ENCODE assay signal across 8 mouse cellular contexts in the genomic region with DNA sequence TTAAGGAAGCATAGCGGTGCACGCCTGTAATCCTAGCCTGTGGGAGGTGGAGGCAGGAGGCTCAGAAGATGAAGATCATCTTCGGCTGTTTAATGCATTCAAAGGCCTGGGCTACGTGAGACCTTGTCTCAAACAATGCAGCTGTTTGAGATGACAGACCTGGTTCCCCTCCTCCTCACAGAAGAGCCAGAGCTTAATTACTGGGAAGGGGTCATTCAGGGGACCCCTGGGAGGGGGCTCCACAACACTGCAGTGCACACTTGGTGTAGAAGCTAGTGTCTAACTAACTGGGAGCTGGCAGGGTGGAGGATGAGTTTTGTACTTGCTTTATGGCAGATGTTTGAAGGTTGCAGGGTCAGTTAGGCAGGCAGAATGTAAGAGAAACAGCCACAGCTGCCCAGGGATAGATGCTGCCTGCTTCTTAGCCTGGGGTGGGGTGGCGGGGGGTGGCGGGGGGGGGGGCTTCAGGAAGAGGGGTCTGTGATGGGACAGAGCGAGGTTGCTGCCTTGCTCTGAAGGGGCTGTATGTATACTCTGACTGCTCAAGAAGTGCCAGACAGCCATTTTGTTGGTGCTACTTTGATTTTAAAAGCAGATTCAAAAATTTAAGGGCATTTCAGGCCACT. TPM values are rescaled to one million over a fixed set of nuclear protein-coding genes. Genes with fewer than 3 reads are reported as not detected.
A peak's percentile ranks its signal among the peaks of the same experiment; 100 is the strongest.
DNase-seq lines count a peak whose midpoint lies in the region; ATAC-seq and TF ChIP-seq lines count a peak whose summit lies in the region.

No protein-coding gene starts in this region.

- H3K36me3 ChIP-seq in forebrain, embryonic 10.5 days (replicated peaks): peaks cover 49% of the 10 kb centered on the region
- peaks cover 12% of the 10 kb centered on the region for H3K36me3 ChIP-seq in forebrain, postnatal 0 days (ENCODE audit: insufficient read depth)
- peaks cover 26% of the 10 kb centered on the region for H3K36me3 ChIP-seq in hindbrain, embryonic 12.5 days
- peaks cover 6% of the 10 kb centered on the region; the same call in 1 of the 2 replicates for H3K36me3 ChIP-seq in midbrain, embryonic 16.5 days (ENCODE audit: control insufficient read depth, insufficient read depth, low read length)

- ATAC-seq in forebrain, postnatal 0 days: no peak
- ATAC-seq in hindbrain, embryonic 12.5 days (ENCODE audit: low FRiP score): peak; percentile 21
- peak; percentile 26; the same call in 1 of the 2 replicates for ATAC-seq in midbrain, embryonic 16.5 days

- no peak for TF ChIP-seq CTCF in forebrain, postnatal 0 days (IDR thresholded peaks at IDR 0.05; ENCODE audit: low read depth)

- peak overlapping the region; percentile 90 for H3K27ac ChIP-seq in forebrain, embryonic 10.5 days
- no peak overlapping the region for H3K27ac ChIP-seq in forebrain, postnatal 0 days (ENCODE audit: low read depth, low read length)
- H3K27ac ChIP-seq in hindbrain, embryonic 12.5 days: peak overlapping the region; percentile 91
- H3K27ac ChIP-seq in midbrain, embryonic 16.5 days (ENCODE audit: low read length): no peak overlapping the region

- no peaks in the 10 kb centered on the region for H3K27me3 ChIP-seq in forebrain, embryonic 10.5 days (ENCODE audit: poor library complexity, severe bottlenecking)
- no peaks in the 10 kb centered on the region for H3K27me3 ChIP-seq in forebrain, postnatal 0 days (ENCODE audit: insufficient read depth, low read length)
- H3K27me3 ChIP-seq in hindbrain, embryonic 12.5 days: no peaks in the 10 kb centered on the region
- H3K27me3 ChIP-seq in midbrain, embryonic 16.5 days (ENCODE audit: control insufficient read depth, insufficient read depth, low read depth, low read length): no peaks in the 10 kb centered on the region

- H3K4me2 ChIP-seq in forebrain, postnatal 0 days (ENCODE audit: low read depth): no peak overlapping the region
- H3K4me2 ChIP-seq in hindbrain, embryonic 12.5 days (replicated peaks): no peak overlapping the region
- no peak overlapping the region for H3K4me2 ChIP-seq in midbrain, embryonic 16.5 days (ENCODE audit: low read length)

- H3K4me3 ChIP-seq in forebrain, embryonic 10.5 days: peak overlapping the region; percentile 20; the same call in 1 of the 2 replicates
- no peak overlapping the region for H3K4me3 ChIP-seq in forebrain, postnatal 0 days (ENCODE audit: low read depth, low read length)
- H3K4me3 ChIP-seq in hindbrain, embryonic 12.5 days: no peak overlapping the region
- no peak overlapping the region for H3K4me3 ChIP-seq in midbrain, embryonic 16.5 days (ENCODE audit: low read depth, low read length)

- H3K4me1 ChIP-seq in forebrain, embryonic 10.5 days: peaks cover 37% of the 10 kb centered on the region
- peaks cover 10% of the 10 kb centered on the region for H3K4me1 ChIP-seq in forebrain, postnatal 0 days (ENCODE audit: insufficient read depth)
- peaks cover 41% of the 10 kb centered on the region for H3K4me1 ChIP-seq in hindbrain, embryonic 12.5 days
- peaks cover 27% of the 10 kb centered on the region for H3K4me1 ChIP-seq in midbrain, embryonic 16.5 days (ENCODE audit: control insufficient read depth, insufficient read depth, low read length)

- no peak overlapping the region for H3K9ac ChIP-seq in forebrain, postnatal 0 days
- no peak overlapping the region for H3K9ac ChIP-seq in hindbrain, embryonic 12.5 days
- H3K9ac ChIP-seq in midbrain, embryonic 16.5 days (ENCODE audit: low read depth, low read length): no peak overlapping the region

- H3K9me3 ChIP-seq in forebrain, embryonic 10.5 days: peaks cover 10% of the 10 kb centered on the region
- no peaks in the 10 kb centered on the region for H3K9me3 ChIP-seq in forebrain, postnatal 0 days (ENCODE audit: low read length)
- peaks cover 10% of the 10 kb centered on the region; the same call in 1 of the 2 replicates for H3K9me3 ChIP-seq in hindbrain, embryonic 12.5 days (replicated peaks)
- H3K9me3 ChIP-seq in midbrain, embryonic 16.5 days (replicated peaks; ENCODE audit: control insufficient read depth, low read length, poor library complexity, severe bottlenecking): no peaks in the 10 kb centered on the region; the same call in 1 of the 2 replicates

- no peak for DNase-seq in forebrain, embryonic 10.5 days (ENCODE audit: extremely low spot score, low spot score)
- DNase-seq in forebrain, postnatal 0 days: no peak
- peak; percentile 51 for DNase-seq in embryo, embryonic 11 days
- DNase-seq in frontal cortex, adult 2 months (ENCODE audit: extremely low spot score in 1 of 2, low spot score in 1 of 2): no peak
- DNase-seq in MN1 (ENCODE audit: low spot score): no peak
- no peak for DNase-seq in lung, adult 18-20 months

- WGBS in forebrain, embryonic 10.5 days: 14% methylated on average over 7 of the region's 7 CpGs
- 30% methylated on average over 7 of the region's 7 CpGs for WGBS in forebrain, postnatal 0 days
- WGBS in hindbrain, embryonic 12.5 days: 21% methylated on average over 5 of the region's 7 CpGs
- 22% methylated on average over 6 of the region's 7 CpGs for WGBS in midbrain, embryonic 16.5 days

RNA-seq across cellular contexts. Expression of a gene that starts 26.6 kb away (rescaled TPM):
- polyA plus RNA-seq in forebrain, embryonic 10.5 days (2016; fragmentation: Nextera tagmentation; extraction: Ambion mirVana): 74.0 and 78.5 TPM in 2 replicates
- total RNA-seq in forebrain, postnatal 0 days (2014; rRNA removed): 41.2 and 52.3 TPM in 2 replicates
- polyA plus RNA-seq in forebrain, postnatal 0 days (2015; fragmentation: Nextera tagmentation; extraction: Ambion mirVana): 56.7 and 60.4 TPM in 2 replicates
- polyA plus RNA-seq in hindbrain, embryonic 12.5 days (2016; fragmentation: Nextera tagmentation; extraction: Ambion mirVana): 55.6 and 56.0 TPM in 2 replicates
- 62.7 and 68.6 TPM in 2 replicates for polyA plus RNA-seq in midbrain, embryonic 16.5 days (2015; fragmentation: Nextera tagmentation; extraction: Ambion mirVana)
- 37.7 and 38.2 TPM in 2 replicates for polyA plus RNA-seq in frontal cortex, adult 2 months (2012; rRNA removed)

Comparison
In these comparisons a context has a peak if more than half of its experiments do, and no peak if none do; other contexts are left out.
1. H3K27ac ChIP-seq: peak in forebrain, embryonic 10.5 days (single experiment) and hindbrain, embryonic 12.5 days (single experiment); none in forebrain, postnatal 0 days (single experiment) and midbrain, embryonic 16.5 days (single experiment).